Mouse (Mus musculus) adrenal gland (tissue): ENCODE results near the gene Pcbd1.

Experiments used
- intact Hi-C: fragments of 180-260 bp; cut with DNase I; formaldehyde crosslinking; loops from one replicate; pipeline ENCODE4 v1.15.1; 2025
- long read RNA-seq, 2 experiments: library from polyadenylated mRNA; unstranded; transcript quantifications; one replicate each; pipeline ENCODE4 v2.0.0; 2020; ENCODE audit warnings: borderline replicate concordance in 1 of 2; ENCODE audit not compliant: insufficient replicate concordance in 1 of 2

Pcbd1 gene
- long read RNA-seq, experiment 1, transcript Pcbd1-201 (4 exons, 789 nt), result major isoform, 19 of 19 reads
- long read RNA-seq, experiment 1, partial matches to known transcripts, result 0 of 19 reads
- long read RNA-seq, experiment 1, other reads (novel, unspliced or antisense), result 0 of 19 reads
- long read RNA-seq, experiment 2, transcript Pcbd1-201 (4 exons, 789 nt), result major isoform, 18 of 24 reads
- long read RNA-seq, experiment 2, partial matches to known transcripts, result 4 of 24 reads
- long read RNA-seq, experiment 2, other reads (novel, unspliced or antisense), result 2 of 24 reads

GRCm38 (mm10) chr10:61089170-61090142, at the start of gene Pcbd1:
Gene Pcbd1 (plus strand): TSS chr10:61089331.
- intact Hi-C loops, result no loop called here

- intact Hi-C loops, result no loop called here
Observed at GRCm38 (mm10) chr10:61039657-61040056, 49.5 kb upstream of the Pcbd1 start.

- intact Hi-C loops, result no loop called here
Observed at GRCm38 (mm10) chr10:61045081-61045480, 44.0 kb upstream of the Pcbd1 start.

GRCm38 (mm10) chr10:61051993-61052613, 37.0 kb upstream of the Pcbd1 start:
- intact Hi-C loops, result loop anchor here (2.0 to 5.0 kb wide), 3 partner anchors 65 to 273 kb away; no protein-coding TSS in a partner anchor

GRCm38 (mm10) chr10:61056661-61057060, 32.5 kb upstream of the Pcbd1 start:
- intact Hi-C loops, result no loop called here

GRCm38 (mm10) chr10:61059101-61059500, 30.0 kb upstream of the Pcbd1 start:
- intact Hi-C loops, result no loop called here

GRCm38 (mm10) chr10:61059543-61060110, 29.5 kb upstream of the Pcbd1 start:
- intact Hi-C loops, result no loop called here

- intact Hi-C loops, result no loop called here
Observed at GRCm38 (mm10) chr10:61063271-61063864, 25.8 kb upstream of the Pcbd1 start.

GRCm38 (mm10) chr10:61064635-61065034, 24.5 kb upstream of the Pcbd1 start:
- intact Hi-C loops, result no loop called here

- intact Hi-C loops, result no loop called here
Observed at GRCm38 (mm10) chr10:61065287-61066005, 23.7 kb upstream of the Pcbd1 start.

- intact Hi-C loops, result no loop called here
Observed at GRCm38 (mm10) chr10:61068436-61069192, 20.5 kb upstream of the Pcbd1 start.

- intact Hi-C loops, result no loop called here
Observed at GRCm38 (mm10) chr10:61069248-61069647, 19.9 kb upstream of the Pcbd1 start.

GRCm38 (mm10) chr10:61072324-61072723, 16.8 kb upstream of the Pcbd1 start:
- intact Hi-C loops, result no loop called here

- intact Hi-C loops, result no loop called here
Observed at GRCm38 (mm10) chr10:61074643-61075042, 14.5 kb upstream of the Pcbd1 start.

GRCm38 (mm10) chr10:61075607-61076006, 13.5 kb upstream of the Pcbd1 start:
- intact Hi-C loops, result no loop called here

- intact Hi-C loops, result no loop called here
Observed at GRCm38 (mm10) chr10:61080227-61080930, 8.8 kb upstream of the Pcbd1 start.

- intact Hi-C loops, result no loop called here
Observed at GRCm38 (mm10) chr10:61080931-61081255, 8.2 kb upstream of the Pcbd1 start.

GRCm38 (mm10) chr10:61085364-61085763, 3.8 kb upstream of the Pcbd1 start:
- intact Hi-C loops, result no loop called here

GRCm38 (mm10) chr10:61086502-61086901, 2.6 kb upstream of the Pcbd1 start:
- intact Hi-C loops, result no loop called here
